Mouse (Mus musculus) heart, postnatal 0 days (tissue): ENCODE measurements around the gene Sgtb. TPM values are rescaled to one million over a fixed set of nuclear protein-coding genes. Genes with fewer than 3 reads are reported as not detected.

Experiments used
- ATAC-seq: fragments of 200-750 bp; cut with Nextera tagmentation; 2 replicates; pipeline ENCODE4 v1.8.0; 2017; ENCODE audit warnings: low read depth, moderate number of reproducible peaks, moderate library complexity; ENCODE audit not compliant: insufficient read depth
- DNase-seq: peaks from one replicate; pipeline ENCODE4 v3.0.0-alpha.2; 2016; ENCODE audit warnings: low spot score
- H3K27ac ChIP-seq: fragments of 300-500 bp; sonication (generic); 2 replicates; pipeline ENCODE4 v1.5.1; 2014; ENCODE audit warnings: low read depth, mild to moderate bottlenecking
- H3K27me3 ChIP-seq: fragments of 300-500 bp; sonication (generic); 2 replicates; pipeline ENCODE4 v1.6.1; 2014; ENCODE audit warnings: low read length, mixed read lengths; ENCODE audit not compliant: control insufficient read depth, insufficient read depth
- H3K36me3 ChIP-seq: fragments of 300-500 bp; sonication (generic); replicated peaks from 2 replicates; pipeline ENCODE4 v1.6.1; 2014; ENCODE audit warnings: low read length, mixed read lengths; ENCODE audit not compliant: control insufficient read depth, insufficient read depth
- H3K4me1 ChIP-seq: fragments of 300-500 bp; sonication (generic); 2 replicates; pipeline ENCODE4 v1.6.1; 2014; ENCODE audit warnings: antibody characterized with exemption; ENCODE audit not compliant: control insufficient read depth, insufficient read depth
- H3K4me2 ChIP-seq: fragments of 300-500 bp; sonication (generic); 2 replicates; pipeline ENCODE4 v1.6.1; 2014; ENCODE audit warnings: low read depth, mild to moderate bottlenecking, low read length, moderate library complexity
- H3K4me3 ChIP-seq: fragments of 300-500 bp; sonication (generic); 2 replicates; pipeline ENCODE4 v1.5.1; 2014; ENCODE audit warnings: low read depth, low read length
- H3K9ac ChIP-seq: fragments of 300-500 bp; sonication (generic); replicated peaks from 2 replicates; pipeline ENCODE4 v1.6.1; 2014; ENCODE audit warnings: low read depth, low read length, mixed read lengths
- H3K9me3 ChIP-seq: fragments of 300-500 bp; sonication (generic); replicated peaks from 2 replicates; pipeline ENCODE4 v1.6.1; 2016; ENCODE audit warnings: low read length; ENCODE audit not compliant: control insufficient read depth
- CTCF ChIP-seq: IDR thresholded peaks from 2 replicates; pipeline ENCODE4 v1.5.1; 2016; ENCODE audit warnings: antibody characterized with exemption, control low read depth, low read depth
- EP300 ChIP-seq: IDR thresholded peaks from 2 replicates; pipeline ENCODE4 v1.6.1; 2016; ENCODE audit warnings: antibody characterized with exemption, low read depth
- WGBS: fragments of 180-500 bp; shearing (Covaris S2); extraction: QIAGEN DNeasy Blood & Tissue Kit; methylation state at CpG from one replicate; pipeline ENCODE4 v1.1.7; 2014; 5-methylcytosine and 5-hydroxymethylcytosine counted together
- polyA plus RNA-seq: library from polyadenylated mRNA; unstranded; fragments of >200 nt; fragmentation: Nextera tagmentation; extraction: Ambion mirVana; gene quantifications from 2 replicates; pipeline ENCODE4 v1.2.1, GENCODE M21; 2015
- total RNA-seq: library from RNA; depleted of rRNA; stranded (reverse); fragments of >200 nt; gene quantifications from 2 replicates; pipeline ENCODE4 v1.2.3, GENCODE M21; 2014; ENCODE audit warnings: low replicate concordance

Sgtb gene
- total and polyA plus RNA-seq, 2 experiments from 2014 or later: 1.1 TPM

GRCm38 (mm10) chr13:104145646-104146045, 36.1 kb downstream of the Sgtb start:
- TF ChIP-seq CTCF (no peak), EP300 (no peak)
- Histone ChIP-seq H3K9me3 (no peaks in the 10 kb centered on the region), H3K9ac (no peak overlapping the region), H3K4me2 (no peak overlapping the region), H3K36me3 (peaks cover 68% of the 10 kb centered on the region), H3K27me3 (no peaks in the 10 kb centered on the region), H3K27ac (no peak overlapping the region), H3K4me1 (no peaks in the 10 kb centered on the region), H3K4me3 (no peak overlapping the region)
- ATAC-seq (no peak), DNase-seq (no peak)
- WGBS: 90% methylated on average over 3 of the region's 3 CpGs

DNA sequence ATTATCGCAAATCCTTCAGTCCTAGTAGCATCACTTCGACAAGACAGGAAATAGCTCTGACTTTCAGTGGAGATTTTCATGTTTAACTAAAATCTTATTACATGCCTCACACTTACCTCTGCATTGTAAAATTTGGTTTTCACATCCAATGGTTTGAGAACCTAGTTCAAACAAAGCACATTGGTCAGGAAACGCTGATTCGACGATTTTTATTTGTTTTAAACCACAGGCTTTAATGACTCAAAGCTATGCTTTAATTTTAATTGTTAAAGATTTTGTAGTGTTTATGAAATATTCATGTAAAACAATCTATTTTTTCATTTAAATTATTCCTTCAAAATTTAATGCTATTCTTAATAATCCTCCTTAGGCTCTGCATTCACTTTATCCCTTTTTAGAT, 44.6 kb downstream of the Sgtb start:
- Histone ChIP-seq H3K9ac (no peak overlapping the region), H3K4me1 (no peaks in the 10 kb centered on the region), H3K27ac (no peak overlapping the region), H3K36me3 (peaks cover 48% of the 10 kb centered on the region), H3K4me2 (no peak overlapping the region), H3K27me3 (no peaks in the 10 kb centered on the region), H3K4me3 (no peak overlapping the region), H3K9me3 (no peaks in the 10 kb centered on the region)
- TF ChIP-seq EP300 (no peak), CTCF (no peak)
- ATAC-seq (no peak), DNase-seq (no peak)
- 97% methylated on average over 5 of the region's 5 CpGs for WGBS

GRCm38 (mm10) chr13:104155106-104155505, 45.6 kb downstream of the Sgtb start:
- TF ChIP-seq CTCF: no peak
- TF ChIP-seq EP300: no peak
- Histone ChIP-seq H3K4me2 (no peak overlapping the region), H3K27me3 (no peaks in the 10 kb centered on the region), H3K27ac (no peak overlapping the region), H3K9me3 (no peaks in the 10 kb centered on the region), H3K4me3 (no peak overlapping the region), H3K9ac (no peak overlapping the region), H3K36me3 (peaks cover 54% of the 10 kb centered on the region), H3K4me1 (no peaks in the 10 kb centered on the region)
- DNase-seq: no peak
- WGBS: 88% methylated on average over 7 of the region's 7 CpGs
- no peak for ATAC-seq

GRCm38 (mm10) chr13:104155686-104156085, 46.1 kb downstream of the Sgtb start:
- no peak for ATAC-seq
- Histone ChIP-seq H3K9me3 (no peaks in the 10 kb centered on the region), H3K36me3 (peaks cover 55% of the 10 kb centered on the region)

DNA sequence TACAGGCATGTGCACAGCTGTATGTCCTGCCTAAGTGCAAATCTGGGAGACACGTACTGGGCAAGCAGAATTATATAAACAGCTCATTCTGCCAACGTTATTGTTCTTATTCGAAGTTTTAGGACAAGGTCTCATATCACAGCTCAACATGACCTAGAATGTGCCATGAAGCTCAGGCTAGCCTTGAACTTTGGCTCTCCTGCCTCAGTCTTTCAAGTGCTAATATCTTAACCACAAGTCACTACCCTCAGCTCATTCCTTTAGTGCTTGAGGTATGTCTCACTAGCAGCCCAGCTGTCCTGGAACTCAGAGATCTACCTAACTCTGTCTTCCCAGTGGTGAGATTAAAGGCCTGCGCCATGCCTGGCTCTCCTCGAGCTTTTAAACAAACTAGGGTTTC, 62.2 kb downstream of the Sgtb start:
- TF ChIP-seq EP300 (no peak), CTCF (no peak)

More at GRCm38 (mm10) chr13:104155686-104156085, 46.1 kb downstream of the Sgtb start:
- Histone ChIP-seq H3K27me3 (no peaks in the 10 kb centered on the region), H3K4me3 (no peak overlapping the region), H3K27ac (no peak overlapping the region), H3K4me2 (no peak overlapping the region), H3K9ac (no peak overlapping the region), H3K4me1 (no peaks in the 10 kb centered on the region)
- WGBS: 70% methylated on average over 1 of the region's 1 CpGs
- no peak for DNase-seq
- TF ChIP-seq CTCF (no peak), EP300 (no peak)

GRCm38 (mm10) chr13:104172498-104172897, 63.0 kb downstream of the Sgtb start:
- Histone ChIP-seq H3K4me3 (no peak overlapping the region), H3K9ac (no peak overlapping the region), H3K9me3 (no peaks in the 10 kb centered on the region), H3K4me1 (peaks cover 10% of the 10 kb centered on the region), H3K27ac (no peak overlapping the region), H3K36me3 (peaks cover 15% of the 10 kb centered on the region), H3K27me3 (no peaks in the 10 kb centered on the region), H3K4me2 (no peak overlapping the region)
- TF ChIP-seq EP300: no peak
- no peak for DNase-seq
- no peak for ATAC-seq

More for the DNA sequence above, 62.2 kb downstream of the Sgtb start:
- peaks cover 4% of the 10 kb centered on the region; the same call in 1 of the 2 replicates for H3K4me1 ChIP-seq
- no peak overlapping the region for H3K9ac ChIP-seq
- no peaks in the 10 kb centered on the region for H3K27me3 ChIP-seq
- no peak for ATAC-seq
- no peak overlapping the region for H3K27ac ChIP-seq
- H3K36me3 ChIP-seq: peaks cover 23% of the 10 kb centered on the region
- H3K4me3 ChIP-seq: no peak overlapping the region
- no peak overlapping the region for H3K4me2 ChIP-seq
- H3K9me3 ChIP-seq: no peaks in the 10 kb centered on the region
- WGBS: 90% methylated on average over 5 of the region's 5 CpGs
- no peak for DNase-seq
